Mouse (Mus musculus) midbrain, embryonic 16.5 days (tissue): Measurements from ENCODE around the gene Pycr1. TPM values are rescaled to one million over a fixed set of nuclear protein-coding genes. Genes with fewer than 3 reads are reported as not detected.
"Not testable (repeated sequence)": the region's sequence is repeated elsewhere in the genome, so short reads cannot be mapped to it uniquely, and the experiment has no call there.

Experiments
- ATAC-seq: fragments of 200-750 bp; cut with Nextera tagmentation; 2 replicates; pipeline ENCODE4 v1.8.0; 2017; ENCODE audit warnings: moderate TSS enrichment
- H3K27ac ChIP-seq: fragments of 300-500 bp; sonication (generic); 2 replicates; pipeline ENCODE4 v1.5.1; 2014; ENCODE audit warnings: mild to moderate bottlenecking, low read length, mixed read lengths
- H3K27me3 ChIP-seq: fragments of 300-500 bp; sonication (generic); 2 replicates; pipeline ENCODE4 v1.6.1; 2014; ENCODE audit warnings: low read depth, low read length, mixed read lengths; ENCODE audit not compliant: control insufficient read depth, insufficient read depth
- H3K36me3 ChIP-seq: fragments of 300-500 bp; sonication (generic); 2 replicates; pipeline ENCODE4 v1.6.1; 2014; ENCODE audit warnings: mild to moderate bottlenecking, low read length, moderate library complexity, mixed read lengths; ENCODE audit not compliant: control insufficient read depth, insufficient read depth
- H3K4me1 ChIP-seq: fragments of 300-500 bp; sonication (generic); 2 replicates; pipeline ENCODE4 v1.6.1; 2014; ENCODE audit warnings: mild to moderate bottlenecking, low read length, mixed read lengths; ENCODE audit not compliant: control insufficient read depth, insufficient read depth
- H3K4me2 ChIP-seq: fragments of 300-500 bp; sonication (generic); 2 replicates; pipeline ENCODE4 v1.6.1; 2014; ENCODE audit warnings: mild to moderate bottlenecking, low read length, mixed read lengths
- H3K4me3 ChIP-seq: fragments of 300-500 bp; sonication (generic); 2 replicates; pipeline ENCODE4 v1.5.1; 2014; ENCODE audit warnings: low read depth, mild to moderate bottlenecking, low read length, moderate library complexity, mixed read lengths
- H3K9ac ChIP-seq: fragments of 300-500 bp; sonication (generic); 2 replicates; pipeline ENCODE4 v1.6.1; 2014; ENCODE audit warnings: low read depth, low read length, mixed read lengths
- H3K9me3 ChIP-seq: fragments of 300-500 bp; sonication (generic); replicated peaks from 2 replicates; pipeline ENCODE4 v1.6.1; 2014; ENCODE audit warnings: mild to moderate bottlenecking, low read length, mixed read lengths; ENCODE audit not compliant: control insufficient read depth, poor library complexity, severe bottlenecking
- WGBS: fragments of 180-500 bp; shearing (Covaris S2); extraction: QIAGEN DNeasy Blood & Tissue Kit; methylation state at CpG from one replicate; pipeline ENCODE4 v1.1.7; 2014; 5-methylcytosine and 5-hydroxymethylcytosine counted together
- polyA plus RNA-seq: library from polyadenylated mRNA; unstranded; fragments of >200 nt; fragmentation: Nextera tagmentation; extraction: Ambion mirVana; gene quantifications from 2 replicates; pipeline ENCODE4 v1.2.1, GENCODE M21; 2015

Pycr1 gene
- polyA plus RNA-seq, 1 experiment from 2014 or later: 18.1 TPM

DNA sequence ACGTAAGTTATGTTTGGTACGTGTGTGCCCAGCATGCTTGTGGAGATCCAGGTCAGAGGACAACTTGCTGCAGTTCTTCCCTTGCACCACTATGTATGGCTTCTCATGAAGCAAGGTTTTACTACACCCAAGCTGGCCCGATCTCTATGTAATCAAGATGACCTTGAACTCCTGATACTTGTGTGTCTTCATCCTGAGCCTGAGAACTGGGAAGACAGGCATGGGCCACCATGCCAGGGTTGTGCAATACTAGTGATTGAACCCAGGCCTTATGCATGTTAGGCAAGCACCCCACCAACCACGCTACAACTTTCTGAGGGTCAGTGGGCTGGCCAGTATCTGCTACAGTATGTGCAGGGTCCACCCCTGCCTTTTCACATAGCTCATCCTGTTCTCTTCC is 33.4 kb upstream of the Pycr1 start:
- Histone ChIP-seq H3K4me2 (no peak overlapping the region), H3K4me1 (peaks cover 17% of the 10 kb centered on the region), H3K36me3 (peaks cover 13% of the 10 kb centered on the region; the same call in 1 of the 2 replicates), H3K9ac (no peak overlapping the region), H3K9me3 (no peaks in the 10 kb centered on the region), H3K27me3 (no peaks in the 10 kb centered on the region), H3K4me3 (no peak overlapping the region), H3K27ac (no peak overlapping the region)
- no peak for ATAC-seq
- 96% methylated on average over 4 of the region's 4 CpGs for WGBS

DNA sequence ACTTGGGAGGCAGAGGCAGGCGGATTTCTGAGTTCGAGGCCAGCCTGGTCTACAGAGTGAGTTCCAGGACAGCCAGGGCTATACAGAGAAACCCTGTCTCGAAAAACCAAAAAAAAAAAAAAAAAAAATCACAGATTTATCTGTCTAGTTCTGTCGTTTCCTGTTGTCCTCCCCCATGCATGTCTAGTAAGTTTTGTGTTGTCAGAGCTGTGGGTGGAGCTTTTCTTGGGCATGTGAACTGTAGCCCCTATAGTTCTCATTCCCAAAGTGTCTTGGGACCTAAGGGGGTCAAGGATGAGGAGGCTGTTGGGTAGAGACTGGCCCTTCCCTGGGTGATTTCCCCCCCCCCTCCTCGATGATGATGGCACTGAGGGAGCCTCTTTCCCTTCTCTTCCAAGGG is 32.3 kb upstream of the Pycr1 start:
- 89% methylated on average over 3 of the region's 5 CpGs for whole genome bisulfite sequencing
- not testable (repeated sequence) for H3K9me3 ChIP-seq, H3K9ac ChIP-seq, H3K4me3 ChIP-seq, H3K4me2 ChIP-seq, H3K27ac ChIP-seq, ATAC-seq, H3K27me3 ChIP-seq
- Histone ChIP-seq H3K36me3 (peaks cover 13% of the 10 kb centered on the region; the same call in 1 of the 2 replicates), H3K4me1 (peaks cover 17% of the 10 kb centered on the region)

DNA sequence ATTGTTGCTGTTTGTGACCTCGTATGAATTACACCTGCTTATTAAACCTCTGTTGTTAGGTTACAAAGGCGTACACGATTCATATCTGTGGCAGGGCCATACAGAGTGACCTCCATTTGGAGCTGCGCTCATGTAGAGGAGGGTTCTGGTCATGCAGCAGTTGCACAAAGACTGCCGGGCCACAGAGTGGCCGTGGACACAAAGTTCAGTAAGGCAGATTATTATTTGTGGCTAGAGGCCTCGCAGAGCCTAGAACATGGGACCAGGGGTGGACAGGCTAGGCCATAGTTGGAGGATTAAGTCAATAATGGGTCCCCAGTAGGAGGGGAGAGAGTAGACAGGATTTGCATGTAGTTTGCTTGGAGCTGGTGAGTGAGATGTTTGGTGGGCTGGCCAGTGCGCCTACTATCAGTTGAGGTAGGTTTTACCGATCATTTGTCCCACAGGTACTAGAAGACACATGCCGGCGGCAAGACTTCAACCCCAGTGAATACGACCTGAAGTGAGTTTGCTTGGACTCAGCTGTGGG is 30.1 kb upstream of the Pycr1 start:
- peaks cover 17% of the 10 kb centered on the region for H3K4me1 ChIP-seq
- H3K9ac ChIP-seq: peak overlapping the region; percentile 84
- no peaks in the 10 kb centered on the region for H3K9me3 ChIP-seq
- H3K36me3 ChIP-seq: peaks cover 9% of the 10 kb centered on the region; the same call in 1 of the 2 replicates
- H3K27me3 ChIP-seq: no peaks in the 10 kb centered on the region
- H3K27ac ChIP-seq: peak overlapping the region; percentile 91
- peak overlapping the region; percentile 68 for H3K4me3 ChIP-seq
- no peak; the same call in 1 of the 2 replicates for ATAC-seq
- 34% methylated on average over 12 of the region's 12 CpGs for WGBS
- H3K4me2 ChIP-seq: peak overlapping the region; percentile 91

DNA sequence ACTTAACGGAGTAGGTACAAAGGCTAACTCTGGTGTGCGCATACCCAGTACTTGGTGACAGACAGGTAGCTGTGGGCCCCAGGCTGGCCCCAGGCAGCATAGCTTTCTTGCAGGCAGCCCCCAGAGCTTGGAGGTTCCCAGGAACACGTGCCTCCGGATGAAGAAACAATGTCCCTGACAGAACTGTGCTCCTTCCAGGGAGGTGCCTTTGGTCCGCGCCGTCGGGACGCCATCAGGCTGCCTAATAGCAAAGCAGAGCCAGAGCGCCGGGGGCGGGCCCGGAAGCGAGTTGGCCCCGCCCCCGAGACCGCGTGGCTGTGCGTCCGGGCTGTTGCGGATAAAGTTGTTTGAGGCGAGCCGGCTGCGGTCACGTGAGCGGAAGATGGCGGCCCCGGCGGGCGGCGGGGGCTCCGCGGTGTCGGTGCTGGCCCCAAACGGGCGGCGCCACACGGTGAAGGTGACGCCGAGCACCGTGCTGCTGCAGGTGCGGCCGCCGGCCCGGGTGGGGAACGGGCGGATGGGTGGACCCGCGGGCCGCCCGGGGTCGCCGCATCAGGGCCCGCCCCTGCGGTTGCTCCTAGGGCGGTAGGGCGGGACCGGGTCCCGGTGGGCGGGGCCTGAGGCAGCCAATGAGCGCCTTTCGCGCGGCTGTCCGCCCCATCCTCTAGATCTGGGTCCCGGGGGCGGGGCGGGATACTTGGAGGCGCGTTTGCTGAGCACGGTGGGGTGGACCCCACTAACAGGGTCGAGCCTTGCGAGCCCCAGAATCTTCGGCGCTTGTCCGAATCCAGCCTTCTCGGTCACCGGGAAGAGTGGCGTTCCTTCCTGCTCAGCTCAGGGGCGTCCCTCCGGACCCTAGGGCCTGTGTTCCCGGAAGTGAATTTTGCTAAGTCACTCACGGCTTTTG is 29.4 kb upstream of the Pycr1 start, which contains the start of gene Aspscr1:
Gene Aspscr1, plus strand, starts transcription at position 287 of the 907 bp plus-strand sequence.
- peak; percentile 96 for ATAC-seq
- peak within 1 kb of the TSS; percentile 91 for H3K27ac ChIP-seq
- no peaks in the 10 kb centered on the region for H3K9me3 ChIP-seq
- peaks cover 17% of the 10 kb centered on the region for H3K4me1 ChIP-seq
- H3K4me3 ChIP-seq: peak within 1 kb of the TSS; percentile 68
- 2% methylated on average over 67 of the region's 83 CpGs for WGBS
- H3K36me3 ChIP-seq: 0 out of 2 replicates have a peak, but pooled peaks cover 6% of the 10 kb centered on the region
- no peaks in the 10 kb centered on the region for H3K27me3 ChIP-seq
- peak within 1 kb of the TSS; percentile 91 for H3K4me2 ChIP-seq
- peak within 1 kb of the TSS; percentile 84 for H3K9ac ChIP-seq

DNA sequence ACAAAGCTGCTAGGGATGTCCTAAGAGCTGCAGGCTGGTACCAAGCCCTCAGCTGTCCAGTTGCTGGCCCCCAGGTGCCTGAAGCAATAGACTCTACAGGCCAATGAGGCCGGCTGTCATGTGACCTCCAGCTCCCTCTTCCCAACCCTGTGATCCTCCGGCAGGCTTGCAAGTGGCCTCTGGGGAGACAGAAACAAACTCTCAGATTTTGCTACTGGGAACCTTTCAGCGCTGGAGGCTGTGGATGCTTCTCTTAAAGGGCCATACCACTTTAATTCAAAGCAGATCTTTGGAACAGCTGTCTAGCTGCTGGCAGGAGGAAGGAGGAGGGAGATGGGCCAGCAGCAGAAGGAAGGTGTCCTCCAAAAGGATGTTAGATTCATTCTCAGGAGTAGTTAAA is 23.0 kb upstream of the Pycr1 start:
- no peak for ATAC-seq
- H3K9me3 ChIP-seq: no peaks in the 10 kb centered on the region
- no peak overlapping the region for H3K4me2 ChIP-seq
- no peak overlapping the region for H3K9ac ChIP-seq
- no peak overlapping the region for H3K27ac ChIP-seq
- WGBS: 5% methylated on average over 3 of the region's 3 CpGs
- no peak overlapping the region for H3K4me3 ChIP-seq
- no peaks in the 10 kb centered on the region for H3K4me1 ChIP-seq
- no peaks in the 10 kb centered on the region for H3K36me3 ChIP-seq
- peaks cover 29% of the 10 kb centered on the region for H3K27me3 ChIP-seq

DNA sequence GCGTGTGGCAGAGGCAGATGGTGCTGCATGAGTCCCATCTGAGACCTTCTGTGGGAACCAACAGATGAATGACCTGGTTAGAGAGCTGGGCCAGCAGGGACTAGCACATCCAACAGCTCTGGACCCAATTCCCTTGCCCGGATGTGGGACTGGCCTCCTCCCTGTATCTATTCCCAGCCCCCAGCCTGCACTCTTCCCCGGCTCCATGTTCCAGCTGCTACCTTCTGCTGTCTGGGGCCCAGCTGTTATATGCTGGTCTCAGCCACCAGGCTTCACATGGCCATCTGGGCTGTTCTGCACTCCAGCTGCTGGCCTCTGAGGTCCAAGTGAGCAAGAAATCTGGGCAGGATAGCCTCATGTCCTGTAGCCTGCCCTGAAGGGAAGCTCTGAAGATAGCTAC is 21.8 kb upstream of the Pycr1 start:
- Histone ChIP-seq H3K4me1 (peaks cover 8% of the 10 kb centered on the region; the same call in 1 of the 2 replicates), H3K27ac (no peak overlapping the region), H3K9ac (no peak overlapping the region), H3K4me2 (no peak overlapping the region), H3K27me3 (peaks cover 40% of the 10 kb centered on the region), H3K9me3 (no peaks in the 10 kb centered on the region), H3K36me3 (no peaks in the 10 kb centered on the region), H3K4me3 (no peak overlapping the region)
- WGBS: 83% methylated on average over 3 of the region's 3 CpGs
- no peak for ATAC-seq

DNA sequence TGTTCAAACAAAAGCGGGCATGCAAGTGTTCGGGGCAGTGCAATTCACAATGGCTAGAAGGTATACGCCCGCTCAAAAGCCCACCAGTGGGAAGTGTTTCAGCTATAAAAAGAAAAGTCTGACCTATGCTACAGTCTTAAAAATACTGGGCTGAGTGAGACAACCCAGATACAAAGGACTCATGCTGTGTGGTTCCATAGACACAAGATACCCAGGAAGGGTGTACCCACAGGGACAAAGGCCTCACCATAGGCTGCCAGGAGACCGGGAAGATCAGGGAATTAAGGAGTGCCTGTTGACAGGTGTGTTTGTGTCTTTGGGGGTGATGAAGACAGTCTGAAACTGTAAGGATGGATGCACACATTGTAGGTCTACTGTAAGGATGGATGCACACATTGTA is 20.1 kb upstream of the Pycr1 start:
- 48% methylated on average over 5 of the region's 5 CpGs for WGBS
- ATAC-seq: no peak
- Histone ChIP-seq H3K4me2 (no peak overlapping the region), H3K27me3 (peaks cover 57% of the 10 kb centered on the region), H3K9ac (no peak overlapping the region), H3K4me3 (no peak overlapping the region), H3K27ac (no peak overlapping the region), H3K9me3 (no peaks in the 10 kb centered on the region), H3K4me1 (peaks cover 11% of the 10 kb centered on the region; the same call in 1 of the 2 replicates), H3K36me3 (no peaks in the 10 kb centered on the region)

DNA sequence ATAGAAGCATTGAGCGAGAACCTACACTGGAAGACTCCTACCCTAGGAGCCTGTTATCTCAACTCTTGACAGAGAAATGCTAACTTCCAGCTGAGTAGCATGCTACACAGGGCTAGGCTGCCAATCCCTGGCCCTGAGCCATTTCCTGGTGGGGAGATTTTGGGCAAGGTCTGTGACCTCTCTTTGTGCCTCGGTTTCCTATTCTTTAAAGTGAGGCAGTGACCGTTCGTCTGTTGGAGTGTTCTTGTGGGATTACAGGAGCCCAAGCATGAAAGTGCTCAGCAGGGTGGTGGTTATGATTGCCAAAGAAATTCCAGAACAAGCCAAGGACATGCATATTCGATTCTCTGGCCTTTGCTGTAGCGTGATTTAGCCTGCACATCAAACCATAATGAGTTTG is 19.2 kb upstream of the Pycr1 start:
- no peak overlapping the region for H3K4me2 ChIP-seq
- H3K9ac ChIP-seq: no peak overlapping the region
- no peak for ATAC-seq
- WGBS: 22% methylated on average over 6 of the region's 6 CpGs
- H3K27ac ChIP-seq: no peak overlapping the region
- H3K27me3 ChIP-seq: peaks cover 67% of the 10 kb centered on the region
- peaks cover 11% of the 10 kb centered on the region; the same call in 1 of the 2 replicates for H3K4me1 ChIP-seq
- H3K36me3 ChIP-seq: no peaks in the 10 kb centered on the region
- H3K4me3 ChIP-seq: no peak overlapping the region
- H3K9me3 ChIP-seq: no peaks in the 10 kb centered on the region

DNA sequence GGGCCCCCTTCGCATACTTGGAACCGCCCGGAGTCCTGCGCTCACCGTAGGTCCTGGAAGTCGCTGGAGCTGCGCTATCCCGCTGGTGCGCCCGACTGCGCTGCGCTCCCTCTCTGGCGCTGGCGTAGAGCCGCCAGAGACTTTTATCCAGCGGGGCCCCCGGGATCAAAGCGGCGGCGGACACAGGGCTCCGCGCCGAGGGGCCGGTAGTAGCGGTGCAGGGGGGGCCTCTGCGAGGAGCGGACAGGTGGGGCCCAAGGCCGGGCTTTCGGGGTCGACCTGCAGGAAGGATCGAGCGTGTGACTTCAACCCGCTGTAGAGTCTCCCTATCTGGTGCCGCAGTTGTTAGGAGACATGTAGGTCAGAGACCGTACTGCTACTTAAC is 17.5 kb upstream of the Pycr1 start, which contains the start of gene Notum:
Gene Notum, minus strand, starts transcription at position 100 of the 385 bp plus-strand sequence.
- Histone ChIP-seq H3K4me2 (peak within 1 kb of the TSS; percentile 58), H3K9me3 (no peaks in the 10 kb centered on the region), H3K4me3 (peak within 1 kb of the TSS; percentile 36), H3K36me3 (no peaks in the 10 kb centered on the region), H3K4me1 (peaks cover 11% of the 10 kb centered on the region; the same call in 1 of the 2 replicates), H3K27me3 (peaks cover 80% of the 10 kb centered on the region), H3K27ac (no peak within 1 kb of the TSS), H3K9ac (peak within 1 kb of the TSS; percentile 44; the same call in 1 of the 2 replicates)
- under 1% methylated on average over 33 of the region's 35 CpGs for WGBS
- no peak for ATAC-seq
